Mouse (Mus musculus): ENCODE results near the gene Cdkn1a.

DNA sequence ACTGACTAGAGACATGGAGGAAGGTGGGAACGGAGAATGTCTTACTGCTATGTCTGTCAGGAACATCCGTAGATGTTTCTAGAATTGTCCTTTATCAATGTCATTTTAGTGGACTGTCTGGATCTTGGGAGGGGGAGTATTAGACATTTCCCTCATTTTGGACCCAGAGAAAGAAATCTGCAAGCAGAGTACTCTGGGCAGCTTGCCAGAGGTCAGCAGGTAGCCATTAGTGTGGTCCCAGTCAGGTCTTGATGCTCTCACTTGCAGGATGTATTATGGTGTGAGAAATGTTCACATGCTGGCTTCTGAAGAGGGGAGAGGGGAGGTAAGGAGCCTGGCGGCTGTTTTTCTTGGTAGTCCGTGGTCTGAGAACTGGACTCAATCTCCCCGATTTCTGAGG lies 1.7 kb downstream of the Cdkn1a start:
- TF ChIP-seq CTCF (IDR thresholded peaks at IDR 0.05; ENCODE audit: low read depth, low read length) (no peak), POLR2A (IDR thresholded peaks at IDR 0.05; ENCODE audit: insufficient read depth, low read length) (no peak), EP300 (IDR thresholded peaks at IDR 0.05; ENCODE audit: insufficient read depth, low read depth, low read length) (no peak)
